Mouse (Mus musculus) kidney, embryonic 16.5 days (tissue): ENCODE measurements around the gene Pde3a. TPM values are rescaled to one million over a fixed set of nuclear protein-coding genes. Genes with fewer than 3 reads are reported as not detected.
A peak's percentile ranks its signal among the peaks of the same experiment; 100 is the strongest.

Experiments used
- ATAC-seq: fragments of 200-750 bp; cut with Nextera tagmentation; 2 replicates; pipeline ENCODE4 v1.8.0; 2017; ENCODE audit warnings: moderate TSS enrichment; ENCODE audit not compliant: low FRiP score, low TSS enrichment
- H3K27ac ChIP-seq: fragments of 300-500 bp; sonication (generic); 2 replicates; pipeline ENCODE4 v1.5.1; 2014; ENCODE audit warnings: low read length
- H3K27me3 ChIP-seq: fragments of 300-500 bp; sonication (generic); 2 replicates; pipeline ENCODE4 v1.6.1; 2014; ENCODE audit warnings: low read length, control low read depth, mixed read lengths; ENCODE audit not compliant: insufficient read depth
- H3K36me3 ChIP-seq: fragments of 300-500 bp; sonication (generic); 2 replicates; pipeline ENCODE4 v1.6.1; 2014; ENCODE audit warnings: low read length, control low read depth, mixed read lengths; ENCODE audit not compliant: insufficient read depth
- H3K4me1 ChIP-seq: fragments of 300-500 bp; sonication (generic); 2 replicates; pipeline ENCODE4 v1.6.1; 2014; ENCODE audit warnings: low read length, control low read depth, mixed read lengths; ENCODE audit not compliant: insufficient read depth
- H3K4me2 ChIP-seq: fragments of 300-500 bp; sonication (generic); replicated peaks from 2 replicates; pipeline ENCODE4 v1.6.1; 2014; ENCODE audit warnings: low read depth, low read length
- H3K4me3 ChIP-seq: fragments of 300-500 bp; sonication (generic); 2 replicates; pipeline ENCODE4 v1.5.1; 2014; ENCODE audit warnings: mild to moderate bottlenecking, low read length
- H3K9ac ChIP-seq: fragments of 300-500 bp; sonication (generic); replicated peaks from 2 replicates; pipeline ENCODE4 v1.6.1; 2014; ENCODE audit warnings: low read length
- H3K9me3 ChIP-seq: fragments of 300-500 bp; sonication (generic); 2 replicates; pipeline ENCODE4 v1.6.1; 2016; ENCODE audit warnings: low read length, control low read depth
- WGBS: fragments of 180-500 bp; shearing (Covaris S2); extraction: QIAGEN DNeasy Blood & Tissue Kit; methylation state at CpG from one replicate; pipeline ENCODE4 v1.1.7; 2014; 5-methylcytosine and 5-hydroxymethylcytosine counted together
- polyA plus RNA-seq: library from polyadenylated mRNA; unstranded; fragments of >200 nt; fragmentation: Nextera tagmentation; extraction: Ambion mirVana; gene quantifications from 2 replicates; pipeline ENCODE4 v1.2.1, GENCODE M21; 2015

Pde3a gene
- polyA plus RNA-seq, 1 experiment from 2014 or later, result 12.1 TPM

- WGBS, result 84% methylated on average over 3 of the region's 3 CpGs
- no peak overlapping the region for H3K27ac ChIP-seq
- no peak overlapping the region for H3K4me3 ChIP-seq
- peaks cover 5% of the 10 kb centered on the region; the same call in 1 of the 2 replicates for H3K4me1 ChIP-seq
- no peak for ATAC-seq
- no peak overlapping the region for H3K9ac ChIP-seq
- no peak overlapping the region for H3K4me2 ChIP-seq
- no peaks in the 10 kb centered on the region for H3K36me3 ChIP-seq
- no peaks in the 10 kb centered on the region for H3K27me3 ChIP-seq
- H3K9me3 ChIP-seq, result no peaks in the 10 kb centered on the region; the same call in 1 of the 2 replicates
Measured at GRCm38 (mm10) chr6:141439965-141440364, 190.9 kb downstream of the Pde3a start.

DNA sequence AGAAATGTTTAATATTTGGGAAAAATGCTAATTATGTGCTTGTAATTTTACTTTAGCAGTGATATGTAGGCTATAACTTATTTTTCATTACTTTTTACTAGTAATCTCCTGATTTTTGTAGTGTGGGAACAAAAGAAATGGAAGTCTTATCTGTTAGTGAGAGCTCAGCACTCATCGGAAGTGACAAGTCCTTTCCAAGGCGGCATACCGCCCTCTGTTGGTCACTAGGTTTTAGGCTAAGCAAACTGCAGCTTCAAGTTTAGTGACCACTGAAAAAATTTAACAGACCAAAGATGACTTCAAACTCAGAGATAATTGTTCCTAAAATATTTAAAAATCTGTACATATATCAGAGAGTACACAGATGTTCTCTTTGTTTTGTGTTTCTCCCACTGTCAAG is 198.5 kb downstream of the Pde3a start:
- Histone ChIP-seq H3K27ac (no peak overlapping the region), H3K36me3 (no peaks in the 10 kb centered on the region), H3K27me3 (no peaks in the 10 kb centered on the region), H3K4me2 (no peak overlapping the region), H3K9ac (no peak overlapping the region), H3K9me3 (no peaks in the 10 kb centered on the region; the same call in 1 of the 2 replicates), H3K4me1 (peaks cover 4% of the 10 kb centered on the region; the same call in 1 of the 2 replicates), H3K4me3 (no peak overlapping the region)
- peak; percentile 54; the same call in 1 of the 2 replicates for ATAC-seq
- 9% methylated on average over 3 of the region's 3 CpGs for WGBS

GRCm38 (mm10) chr6:141448886-141449285 is 199.8 kb downstream of the Pde3a start:
- H3K4me3 ChIP-seq, result no peak overlapping the region
- ATAC-seq, result no peak
- 66% methylated on average over 8 of the region's 8 CpGs for WGBS
- peaks cover 4% of the 10 kb centered on the region; the same call in 1 of the 2 replicates for H3K4me1 ChIP-seq
- H3K27ac ChIP-seq, result no peak overlapping the region
- no peaks in the 10 kb centered on the region for H3K36me3 ChIP-seq
- H3K9me3 ChIP-seq, result no peaks in the 10 kb centered on the region; the same call in 1 of the 2 replicates
- H3K9ac ChIP-seq, result no peak overlapping the region
- no peak overlapping the region for H3K4me2 ChIP-seq
- H3K27me3 ChIP-seq, result no peaks in the 10 kb centered on the region

- Histone ChIP-seq H3K4me1 (peaks cover 10% of the 10 kb centered on the region), H3K27me3 (no peaks in the 10 kb centered on the region), H3K4me2 (0 out of 2 replicates have a peak overlapping the region, but pooled peaks have one; percentile 35), H3K27ac (no peak overlapping the region), H3K36me3 (no peaks in the 10 kb centered on the region), H3K9ac (no peak overlapping the region), H3K9me3 (no peaks in the 10 kb centered on the region), H3K4me3 (no peak overlapping the region)
- peak; percentile 62; the same call in 1 of the 2 replicates for ATAC-seq
- 50% methylated on average over 5 of the region's 5 CpGs for WGBS
Measured at GRCm38 (mm10) chr6:141455335-141455734, 206.3 kb downstream of the Pde3a start.

DNA sequence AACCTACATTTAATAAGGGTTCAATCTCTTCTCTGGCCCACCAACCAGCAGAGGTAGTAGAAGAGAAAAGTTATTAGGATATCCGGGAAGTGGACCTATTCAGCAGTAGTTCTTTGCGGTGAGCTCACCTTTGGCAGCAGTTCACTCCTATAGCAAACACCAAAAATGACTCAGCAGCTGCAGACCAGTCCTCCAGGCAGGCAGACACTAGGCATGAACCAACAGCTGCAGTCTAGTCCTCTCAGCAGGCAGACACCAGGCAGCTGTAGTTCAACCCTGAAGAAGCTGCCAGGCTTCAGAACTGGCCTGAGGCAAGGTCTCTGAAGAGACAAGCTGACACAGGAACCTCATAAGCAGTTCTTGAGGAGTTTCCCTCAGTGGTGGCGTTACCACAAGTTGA is 207.5 kb downstream of the Pde3a start:
- Histone ChIP-seq H3K9me3 (no peaks in the 10 kb centered on the region), H3K36me3 (no peaks in the 10 kb centered on the region), H3K27ac (no peak overlapping the region), H3K9ac (no peak overlapping the region), H3K27me3 (no peaks in the 10 kb centered on the region), H3K4me2 (no peak overlapping the region), H3K4me1 (peaks cover 10% of the 10 kb centered on the region), H3K4me3 (no peak overlapping the region)
- ATAC-seq, result no peak
- 82% methylated on average over 3 of the region's 3 CpGs for WGBS

DNA sequence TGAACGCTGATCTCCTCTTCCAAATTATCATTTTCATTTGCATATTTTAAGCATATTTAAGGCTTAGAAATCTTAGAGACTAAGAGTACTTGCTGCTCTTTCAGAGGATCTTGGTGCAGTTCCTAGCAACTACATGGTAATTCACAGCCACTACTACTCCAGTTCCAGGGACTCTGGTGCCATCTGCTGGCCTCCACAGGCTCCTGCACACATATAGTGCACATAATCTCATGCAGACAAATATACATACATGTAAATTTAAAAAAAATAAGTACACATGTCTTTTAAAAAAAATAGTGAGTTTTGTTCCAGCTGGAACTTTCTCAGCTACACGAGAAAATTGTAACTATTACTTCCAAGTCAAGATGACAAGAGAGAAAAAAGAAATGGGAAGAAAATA is 221.2 kb downstream of the Pde3a start:
- Histone ChIP-seq H3K4me1 (no peaks in the 10 kb centered on the region), H3K36me3 (peaks cover 16% of the 10 kb centered on the region), H3K4me2 (no peak overlapping the region), H3K9ac (no peak overlapping the region), H3K27me3 (no peaks in the 10 kb centered on the region), H3K9me3 (peaks cover 5% of the 10 kb centered on the region), H3K4me3 (no peak overlapping the region), H3K27ac (no peak overlapping the region)
- WGBS, result 90% methylated on average over 2 of the region's 2 CpGs
- no peak for ATAC-seq

DNA sequence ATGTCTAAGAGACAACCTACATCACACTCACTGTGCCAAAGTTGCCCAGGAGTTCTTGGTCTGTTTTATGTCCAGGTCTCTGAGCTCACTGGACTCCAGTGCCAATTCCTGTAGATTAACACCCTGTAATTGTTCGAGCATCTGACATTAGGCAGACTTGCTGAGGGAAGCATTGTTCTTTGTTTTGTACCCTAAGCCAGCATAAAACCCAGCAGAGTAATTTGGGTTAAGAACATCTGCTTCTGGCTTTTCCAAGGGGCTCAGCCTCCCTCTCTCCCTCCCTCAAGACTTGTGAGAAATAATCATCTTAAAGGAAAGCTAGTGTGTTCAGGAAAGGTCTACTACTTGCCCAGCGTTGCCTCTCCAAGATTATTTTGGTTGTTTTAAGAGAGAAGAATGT is 225.2 kb downstream of the Pde3a start:
- Histone ChIP-seq H3K9ac (no peak overlapping the region), H3K4me2 (no peak overlapping the region), H3K9me3 (peaks cover 5% of the 10 kb centered on the region), H3K36me3 (peaks cover 16% of the 10 kb centered on the region), H3K4me3 (no peak overlapping the region), H3K27me3 (no peaks in the 10 kb centered on the region), H3K4me1 (no peaks in the 10 kb centered on the region), H3K27ac (no peak overlapping the region)
- ATAC-seq, result no peak
- 53% methylated on average over 2 of the region's 2 CpGs for WGBS

DNA sequence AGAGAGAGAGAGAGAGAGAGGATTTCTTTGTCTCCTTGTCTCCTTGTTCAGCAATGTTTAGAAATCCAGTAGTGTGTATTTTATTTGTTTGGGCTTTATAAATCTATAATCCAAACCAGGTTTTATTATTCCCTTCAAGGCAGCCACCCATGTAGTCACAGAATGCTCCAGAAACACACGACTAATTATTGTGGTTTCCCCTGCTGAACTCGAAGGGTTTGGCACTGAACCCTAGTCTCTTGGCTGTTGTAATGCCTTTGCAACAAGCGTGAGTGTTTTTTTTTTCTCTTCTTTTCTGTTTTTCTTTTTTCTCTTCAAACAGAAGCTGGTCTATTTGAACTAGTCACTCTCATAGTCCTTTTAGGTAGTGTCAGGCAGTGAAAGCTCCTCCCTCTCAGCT is 225.6 kb downstream of the Pde3a start:
- no peak overlapping the region for H3K4me3 ChIP-seq
- ATAC-seq, result no peak
- no peak overlapping the region for H3K4me2 ChIP-seq
- H3K9me3 ChIP-seq, result peaks cover 5% of the 10 kb centered on the region
- WGBS, result 42% methylated on average over 3 of the region's 3 CpGs
- no peaks in the 10 kb centered on the region for H3K4me1 ChIP-seq
- no peaks in the 10 kb centered on the region for H3K27me3 ChIP-seq
- peaks cover 12% of the 10 kb centered on the region for H3K36me3 ChIP-seq
- H3K9ac ChIP-seq, result no peak overlapping the region
- H3K27ac ChIP-seq, result no peak overlapping the region

GRCm38 (mm10) chr6:141485302-141486021 is 236.4 kb downstream of the Pde3a start:
- Histone ChIP-seq H3K9me3 (no peaks in the 10 kb centered on the region), H3K27ac (no peak overlapping the region; the same call in 1 of the 2 replicates), H3K4me2 (no peak overlapping the region), H3K9ac (no peak overlapping the region), H3K4me3 (no peak overlapping the region), H3K27me3 (no peaks in the 10 kb centered on the region), H3K4me1 (peaks cover 8% of the 10 kb centered on the region), H3K36me3 (no peaks in the 10 kb centered on the region)
- WGBS, result 54% methylated on average over 10 of the region's 10 CpGs
- peak; percentile 63; the same call in 1 of the 2 replicates for ATAC-seq

DNA sequence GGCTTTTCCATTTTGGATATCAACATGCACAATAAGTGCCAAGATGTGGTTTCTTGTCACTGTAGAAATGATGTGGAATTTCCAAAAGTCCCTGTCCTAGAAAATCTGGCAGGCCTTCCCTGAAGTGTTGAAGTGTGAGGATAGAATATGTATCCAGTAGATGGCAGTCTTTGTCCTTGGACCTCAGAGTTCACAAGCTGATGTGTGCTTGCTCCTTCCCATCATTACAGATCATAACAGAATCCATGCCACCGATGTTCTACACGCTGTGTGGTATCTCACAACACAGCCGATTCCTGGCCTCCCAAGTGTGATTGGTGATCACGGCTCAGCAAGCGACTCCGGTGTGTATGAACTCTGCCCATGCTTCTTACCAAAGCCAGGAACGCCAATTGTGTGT is 238.2 kb downstream of the Pde3a start:
- H3K9me3 ChIP-seq, result no peaks in the 10 kb centered on the region
- WGBS, result 76% methylated on average over 7 of the region's 7 CpGs
- peak; percentile 39 for ATAC-seq
- H3K4me1 ChIP-seq, result peaks cover 8% of the 10 kb centered on the region
- no peaks in the 10 kb centered on the region for H3K27me3 ChIP-seq
- no peaks in the 10 kb centered on the region for H3K36me3 ChIP-seq
- H3K4me2 ChIP-seq, result no peak overlapping the region
- no peak overlapping the region for H3K9ac ChIP-seq
- no peak overlapping the region for H3K4me3 ChIP-seq
- H3K27ac ChIP-seq, result no peak overlapping the region
